Mouse (Mus musculus) adrenal gland, adult 10 weeks (tissue): Measurements from ENCODE around the gene Dhx36. TPM values are rescaled to one million over a fixed set of nuclear protein-coding genes. Genes with fewer than 3 reads are reported as not detected.

Source experiments
- polyA plus RNA-seq: library from polyadenylated mRNA; stranded (reverse); fragments of 350-450 nt; fragmentation: Illumina TruSeq; extraction: RNeasy Lipid Tissue Mini Kit (QIAGEN cat#74804); gene quantifications from one replicate; pipeline ENCODE4 v1.2.3, GENCODE M21; 2014; ENCODE audit warnings: low read depth, low replicate concordance

The Dhx36 gene
- 143 TPM for polyA plus RNA-seq

GRCm38 (mm10) chr3:62506488-62507205 lies at the start of gene Dhx36:
Gene Dhx36, minus strand, starts transcription at chr3:62507004.

Other genes starting within 250 kb of the Dhx36 start
- 3.6 TPM for gene Arhgef26, start 168.7 kb downstream of the Dhx36 start, polyA plus RNA-seq
- not detected for gene Gpr149, start 98.1 kb upstream of the Dhx36 start, polyA plus RNA-seq